Mouse (Mus musculus): ENCODE measurements at regions not wholly inside any gene's neighbourhood (a gene's known extent, or its start where the extent isn't known, plus 50 kb on each side); places are given as distances from the start of the nearest gene placed in this dataset.

DNA sequence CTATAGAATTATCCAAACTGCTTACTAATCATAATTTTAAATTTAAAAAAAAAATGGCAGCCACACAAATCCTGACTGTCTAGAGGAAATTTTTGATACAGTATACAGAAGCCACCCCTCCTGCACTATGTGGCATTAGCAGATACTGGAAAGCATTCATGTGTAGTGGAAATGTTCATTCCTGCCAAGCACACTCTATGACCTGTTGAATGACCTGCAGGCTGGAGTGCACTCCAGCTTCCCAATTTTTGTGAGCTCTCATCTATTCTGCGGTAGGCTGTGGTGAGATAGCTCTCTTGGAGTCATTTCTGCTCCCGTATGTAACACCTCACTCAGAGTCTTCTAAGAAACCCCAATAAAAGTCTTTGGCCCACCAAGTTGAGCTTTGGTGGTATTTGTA lies 382.5 kb downstream of the Nedd1 start:
- TF ChIP-seq USF1 (IDR thresholded peaks at IDR 0.05; ENCODE audit: low read depth) = no peak
- no peak for TF ChIP-seq CTCF (IDR thresholded peaks at IDR 0.05; ENCODE audit: control insufficient read depth, insufficient read depth, insufficient read length)
- TF ChIP-seq MAX (IDR thresholded peaks at IDR 0.05) = no peak
- no peak for TF ChIP-seq CEBPB (IDR thresholded peaks at IDR 0.05; ENCODE audit: low read depth)
- no peak for TF ChIP-seq MYOG (IDR thresholded peaks at IDR 0.05; ENCODE audit: control insufficient read depth, extremely low read depth, insufficient read length)
